8 mouse cellular contexts compared by ENCODE assay signal in the genomic region with DNA sequence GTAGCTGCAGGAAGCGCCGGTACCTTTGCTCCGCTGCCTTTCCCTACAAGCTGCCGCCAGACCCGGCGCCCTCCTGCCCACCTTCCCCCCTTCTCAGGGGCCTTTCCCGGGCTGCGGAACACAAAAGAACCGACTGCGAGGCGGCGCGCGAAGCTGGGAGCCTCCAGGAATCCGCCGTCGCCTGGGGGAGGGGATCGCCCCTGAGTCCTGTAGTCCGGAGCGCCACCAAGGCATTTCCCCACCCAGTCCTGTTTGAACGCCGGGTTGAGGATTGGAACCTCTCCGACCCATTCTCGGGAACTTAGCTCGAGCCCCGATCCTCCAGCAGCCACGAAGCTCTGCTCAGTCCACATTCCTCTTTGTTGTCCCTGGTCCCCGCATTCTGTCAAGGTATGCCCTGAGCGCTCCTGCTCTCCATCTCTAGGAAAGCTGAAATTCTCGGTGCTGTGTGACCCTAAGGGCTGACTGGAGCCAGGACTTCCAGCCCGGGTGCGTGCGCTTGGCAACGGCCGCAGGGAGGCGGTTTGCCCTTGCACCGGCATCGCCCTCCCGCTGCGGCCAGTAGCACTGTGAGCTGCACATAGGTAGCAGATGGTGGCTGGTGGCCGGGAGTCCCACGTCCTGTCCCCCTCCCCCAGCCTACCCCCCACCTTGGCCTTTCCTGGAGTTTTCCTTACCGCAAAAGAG. TPM values are rescaled to one million over a fixed set of nuclear protein-coding genes. Genes with fewer than 3 reads are reported as not detected.
DNase-seq lines count a peak whose midpoint lies in the region; ATAC-seq and TF ChIP-seq lines count a peak whose summit lies in the region.

No protein-coding gene starts in this region.

- peak; percentile 59; the same call in 1 of the 2 replicates for ATAC-seq in embryonic facial prominence, embryonic 13.5 days (ENCODE audit: insufficient number of reproducible peaks, insufficient read depth, low FRiP score, low TSS enrichment, low read depth)
- peak; percentile 84 for ATAC-seq in hindbrain, embryonic 11.5 days (ENCODE audit: low FRiP score)
- peak; percentile 54 for ATAC-seq in megakaryocyte progenitor cell, adult 5-6 weeks (replicated peaks; ENCODE audit: poor library complexity)
- ATAC-seq in stomach, embryonic 16.5 days (ENCODE audit: insufficient read depth, low FRiP score), result peak; percentile 67

- H3K4me2 ChIP-seq in embryonic facial prominence, embryonic 13.5 days, result peak overlapping the region; percentile 91
- H3K4me2 ChIP-seq in hindbrain, embryonic 11.5 days (replicated peaks; ENCODE audit: low read depth, low read length), result peak overlapping the region; percentile 85
- H3K4me2 ChIP-seq in stomach, embryonic 16.5 days (ENCODE audit: low read depth, low read length), result peak overlapping the region; percentile 93

- H3K4me3 ChIP-seq in gastrocnemius, adult 2 months, result peak overlapping the region; percentile 77
- peak overlapping the region; percentile 72 for H3K4me3 ChIP-seq in embryonic facial prominence, embryonic 13.5 days
- H3K4me3 ChIP-seq in hindbrain, embryonic 11.5 days (ENCODE audit: low read depth, low read length), result peak overlapping the region; percentile 74
- H3K4me3 ChIP-seq in stomach, embryonic 16.5 days (replicated peaks; ENCODE audit: low read length), result peak overlapping the region; percentile 72

- peak overlapping the region; percentile 88 for H3K9ac ChIP-seq in embryonic facial prominence, embryonic 13.5 days
- H3K9ac ChIP-seq in hindbrain, embryonic 11.5 days (ENCODE audit: low read depth, low read length), result peak overlapping the region; percentile 93
- peak overlapping the region; percentile 87 for H3K9ac ChIP-seq in stomach, embryonic 16.5 days (ENCODE audit: low read length)

- intact Hi-C loops in gastrocnemius, adult 2 months (cut with DNase I), result no loop called here
- intact Hi-C loops in left cerebral cortex, postnatal 4 days (cut with DNase I), result no loop called here

- H3K4me1 ChIP-seq in embryonic facial prominence, embryonic 13.5 days, result peaks cover 26% of the 10 kb centered on the region
- no peaks in the 10 kb centered on the region for H3K4me1 ChIP-seq in hindbrain, embryonic 11.5 days (replicated peaks; ENCODE audit: control insufficient read depth, insufficient read depth, low read length)
- peaks cover 7% of the 10 kb centered on the region; the same call in 1 of the 2 replicates for H3K4me1 ChIP-seq in stomach, embryonic 16.5 days (ENCODE audit: control insufficient read depth, insufficient read depth, low read length)

- peak; percentile 16; the same call in 1 of the 2 replicates for TF ChIP-seq CTCF in gastrocnemius, adult 2 months (IDR thresholded peaks at IDR 0.05)

- no peaks in the 10 kb centered on the region for H3K36me3 ChIP-seq in embryonic facial prominence, embryonic 13.5 days
- H3K36me3 ChIP-seq in hindbrain, embryonic 11.5 days (ENCODE audit: control insufficient read depth, insufficient read depth, low read length), result no peaks in the 10 kb centered on the region
- no peaks in the 10 kb centered on the region for H3K36me3 ChIP-seq in stomach, embryonic 16.5 days (ENCODE audit: control insufficient read depth, insufficient read depth, low read length)

- H3K27ac ChIP-seq in gastrocnemius, adult 2 months, result peak overlapping the region; percentile 82
- H3K27ac ChIP-seq in embryonic facial prominence, embryonic 13.5 days, result peak overlapping the region; percentile 89
- H3K27ac ChIP-seq in hindbrain, embryonic 11.5 days (ENCODE audit: low read depth, low read length), result peak overlapping the region; percentile 85
- peak overlapping the region; percentile 80 for H3K27ac ChIP-seq in stomach, embryonic 16.5 days (ENCODE audit: low read length)

- under 1% methylated on average over 43 of the region's 43 CpGs for WGBS in embryonic facial prominence, embryonic 13.5 days
- under 1% methylated on average over 43 of the region's 43 CpGs for WGBS in hindbrain, embryonic 11.5 days
- WGBS in stomach, embryonic 16.5 days, result under 1% methylated on average over 43 of the region's 43 CpGs

- no peaks in the 10 kb centered on the region for H3K9me3 ChIP-seq in embryonic facial prominence, embryonic 13.5 days
- H3K9me3 ChIP-seq in hindbrain, embryonic 11.5 days (ENCODE audit: control insufficient read depth, low read length), result no peaks in the 10 kb centered on the region
- H3K9me3 ChIP-seq in stomach, embryonic 16.5 days (replicated peaks; ENCODE audit: control insufficient read depth, low read length), result no peaks in the 10 kb centered on the region

- DNase-seq in gastrocnemius, adult 2 months, result peak; percentile 43
- no peak for DNase-seq in gastrocnemius, adult 18-20 months (ENCODE audit: low spot score)
- DNase-seq in adrenal gland, postnatal 36 days, result peak; percentile 47 to 56
- peak; percentile 86 for DNase-seq in hindbrain, embryonic 11.5 days (ENCODE audit: low spot score)
- peak; percentile 67 for DNase-seq in left cerebral cortex, postnatal 4 days

- H3K27me3 ChIP-seq in embryonic facial prominence, embryonic 13.5 days, result no peaks in the 10 kb centered on the region; the same call in 1 of the 2 replicates
- no peaks in the 10 kb centered on the region for H3K27me3 ChIP-seq in hindbrain, embryonic 11.5 days (ENCODE audit: control insufficient read depth, insufficient read depth, low read length)
- H3K27me3 ChIP-seq in stomach, embryonic 16.5 days (ENCODE audit: control insufficient read depth, insufficient read depth, low read length), result no peaks in the 10 kb centered on the region

RNA-seq across cellular contexts. Expression of gene Prom1, which starts 1.1 kb away (rescaled TPM):
- total RNA-seq in gastrocnemius, adult 2 months (2021), result 10 to 100 TPM in 1 of 2 experiments, 1 to 10 TPM in 1; 9.6 to 10.4 TPM
- 1 to 10 TPM; 5.9 to 8.5 TPM for total RNA-seq in gastrocnemius, adult 18-20 months (2021)
- 1 to 10 TPM; 1.7 to 3.8 TPM for total RNA-seq in adrenal gland, postnatal 36 days (2021)
- polyA plus RNA-seq in embryonic facial prominence, embryonic 13.5 days (2015; fragmentation: Nextera tagmentation; extraction: Ambion mirVana), result 38.2 and 47.7 TPM in 2 replicates
- 125 and 136 TPM in 2 replicates for polyA plus RNA-seq in hindbrain, embryonic 11.5 days (2014; fragmentation: Nextera tagmentation; extraction: Ambion mirVana)
- total RNA-seq in left cerebral cortex, postnatal 4 days (2021), result 10 to 100 TPM in 1 of 2 experiments, 1 to 10 TPM in 1; 9.0 to 10.6 TPM
- 59.7 and 64.9 TPM in 2 replicates for total RNA-seq in megakaryocyte progenitor cell, adult 5-6 weeks (2015)
- 42.3 and 54.7 TPM in 2 replicates for total RNA-seq in megakaryocyte progenitor cell, adult 5-6 weeks (2017)
- 61.3 and 79.0 TPM in 2 replicates for polyA plus RNA-seq in stomach, embryonic 16.5 days (2015; fragmentation: Nextera tagmentation; extraction: Ambion mirVana)
